Mouse (Mus musculus) MEL (cell line): ENCODE measurements around the gene 2200002D01Rik. TPM values are rescaled to one million over a fixed set of nuclear protein-coding genes. Genes with fewer than 3 reads are reported as not detected.
A peak's percentile ranks its signal among the peaks of the same experiment; 100 is the strongest.
"Not testable (repeated sequence)": the region's sequence is repeated elsewhere in the genome, so short reads cannot be mapped to it uniquely, and the experiment has no call there.

ENCODE experiments used
- DNase-seq: peaks from one replicate; pipeline ENCODE4 v3.0.0; 2011; ENCODE audit warnings: low read depth, low spot score
- H3K27ac ChIP-seq: 2 replicates; pipeline ENCODE4 v1.5.1; 2012; ENCODE audit warnings: low read depth, mild to moderate bottlenecking, control low read depth, low read length, moderate library complexity; ENCODE audit not compliant: control insufficient read depth
- H3K27me3 ChIP-seq, 2 experiments: fragments of 150-350 bp in 1 of 2; sonication (generic) in 1 of 2; 2 replicates each; pipeline ENCODE4 v1.6.1; 2012; ENCODE audit warnings: low read length in 2 of 2, mild to moderate bottlenecking in 2 of 2, improper control_type of control experiment in 1 of 2, moderate library complexity in 1 of 2; ENCODE audit not compliant: insufficient read depth in 2 of 2, control insufficient read depth in 1 of 2
- H3K36me3 ChIP-seq, 2 experiments: 2 replicates each; pipeline ENCODE4 v1.6.1; 2012 to 2014; ENCODE audit warnings: low read length in 2 of 2, improper control_type of control experiment in 1 of 2, inconsistent platforms in 1 of 2, mild to moderate bottlenecking in 1 of 2; ENCODE audit not compliant: insufficient read depth in 2 of 2, control insufficient read depth in 1 of 2
- H3K4me1 ChIP-seq, 2 experiments: fragments of 150-350 bp in 1 of 2; sonication (generic) in 1 of 2; 2 replicates each; pipeline ENCODE4 v1.6.1; 2012; ENCODE audit warnings: low read length in 2 of 2, improper control_type of control experiment in 1 of 2, mild to moderate bottlenecking in 1 of 2; ENCODE audit not compliant: insufficient read depth in 2 of 2, control insufficient read depth in 1 of 2
- H3K4me3 ChIP-seq, 2 experiments: fragments of 150-350 bp in 1 of 2; sonication (generic) in 1 of 2; 2 replicates each; pipeline ENCODE4 v1.5.1; 2012; ENCODE audit warnings: low read depth in 2 of 2, low read length in 2 of 2, mild to moderate bottlenecking in 2 of 2, moderate library complexity in 2 of 2, control low read depth in 1 of 2, improper control_type of control experiment in 1 of 2; ENCODE audit not compliant: control insufficient read depth in 1 of 2, insufficient read depth in 1 of 2
- H3K79me2 ChIP-seq: 2 replicates; pipeline ENCODE4 v1.6.1; 2012; ENCODE audit warnings: mild to moderate bottlenecking, low read length, moderate library complexity; ENCODE audit not compliant: control insufficient read depth, poor library complexity, insufficient read depth
- H3K9ac ChIP-seq: 2 replicates; pipeline ENCODE4 v1.6.1; 2012; ENCODE audit warnings: low read depth, mild to moderate bottlenecking, control low read depth, low read length, moderate library complexity; ENCODE audit not compliant: control insufficient read depth, poor library complexity, severe bottlenecking
- H3K9me3 ChIP-seq: fragments of 150-350 bp; sonication (generic); replicated peaks from 2 replicates; pipeline ENCODE4 v1.6.1; 2012; ENCODE audit warnings: mild to moderate bottlenecking, low read length, improper control_type of control experiment, moderate library complexity; ENCODE audit not compliant: insufficient read depth
- CTCF ChIP-seq, 3 experiments: IDR thresholded peaks in 2 of 3; conservative IDR thresholded peaks in 1 of 3; 2 replicates each; pipeline ENCODE4 v1.5.1; 2011 to 2012; ENCODE audit warnings: low read length in 3 of 3, low read depth in 2 of 3, mild to moderate bottlenecking in 2 of 3, improper control_type of control experiment in 1 of 3, inconsistent platforms in 1 of 3, mixed read lengths in 1 of 3, moderate library complexity in 1 of 3; ENCODE audit not compliant: control insufficient read depth in 1 of 3, insufficient read depth in 1 of 3, poor library complexity in 1 of 3, severe bottlenecking in 1 of 3
- MAZ ChIP-seq: IDR thresholded peaks from 2 replicates; pipeline ENCODE4 v1.6.1; 2012; ENCODE audit warnings: low read depth, mild to moderate bottlenecking, inconsistent platforms, low read length, improper control_type of control experiment
- ZMIZ1 ChIP-seq: IDR thresholded peaks from 2 replicates; pipeline ENCODE4 v1.6.1; 2012; ENCODE audit warnings: low read depth, mild to moderate bottlenecking, inconsistent platforms, low read length, improper control_type of control experiment, moderate library complexity
- polyA plus RNA-seq, 2 experiments: library from polyadenylated mRNA; stranded (reverse) in 1 of 2; unstranded in 1 of 2; fragments of >175 nt in 1 of 2; fragments of >200 nt in 1 of 2; gene quantifications; 2 replicates each; pipeline versions ENCODE4 v1.2.1 to v1.2.4; 2012; ENCODE audit warnings: low replicate concordance in 2 of 2, low read depth in 1 of 2; ENCODE audit not compliant: insufficient read length in 2 of 2, insufficient read depth in 1 of 2, missing spikeins in 1 of 2
- total RNA-seq: library from RNA; depleted of rRNA; stranded (reverse); fragments of 300-350 nt; gene quantifications from 2 replicates; pipeline ENCODE4 v1.2.3, GENCODE M21; 2012; rRNA removed

2200002D01Rik gene
- total and polyA plus RNA-seq, 3 experiments, result 0.85 to 5.4 TPM; not detected in 1

DNA sequence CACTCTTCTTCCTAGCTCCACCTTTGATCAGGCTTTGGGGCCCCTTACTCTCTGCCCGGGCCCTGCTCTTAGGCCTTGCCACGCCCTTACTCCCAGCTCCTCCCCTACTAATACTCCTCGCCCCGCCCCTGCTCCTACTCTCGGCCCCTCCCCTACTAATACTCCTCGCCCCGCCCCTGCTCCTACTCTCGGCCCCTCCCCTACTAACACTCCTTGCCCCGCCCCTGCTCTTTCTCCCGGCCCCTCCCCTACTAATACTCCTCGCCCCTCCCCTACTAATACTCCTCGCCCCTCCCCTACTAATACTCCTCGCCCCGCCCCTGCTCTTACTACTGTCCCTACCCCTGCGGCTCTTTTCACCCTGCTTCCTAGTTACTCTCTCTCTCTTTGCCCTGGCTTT lies 37.3 kb downstream of the 2200002D01Rik start:
- not testable (repeated sequence) for H3K36me3 ChIP-seq, H3K27me3 ChIP-seq, H3K9me3 ChIP-seq, H3K79me2 ChIP-seq, H3K4me1 ChIP-seq
- Histone ChIP-seq H3K27ac (peak overlapping the region; percentile 94), H3K9ac (peak overlapping the region; percentile 48; the same call in 1 of the 2 replicates), H3K4me3 (peak overlapping the region; percentile 52 to 59)
- DNase-seq, result peak; percentile 75
- peak; percentile 85; the same call in 1 of the 2 replicates for TF ChIP-seq MAZ

- H3K9ac ChIP-seq, result no peak overlapping the region
- no peak overlapping the region for H3K27ac ChIP-seq
- H3K4me1 ChIP-seq, result no peaks in the 10 kb centered on the region
- no peak for DNase-seq
- no peaks in the 10 kb centered on the region for H3K9me3 ChIP-seq
- no peak for TF ChIP-seq ZMIZ1
- peak in 1 of 3 experiments; percentile 11; a peak in 1 of 6 replicates for TF ChIP-seq CTCF (IDR thresholded peaks at IDR 0.05 in 2 of 3, conservative IDR thresholded peaks at IDR 0.05 in 1 of 3; ENCODE audit: control insufficient read depth in 1 of 3, insufficient read depth in 1 of 3, low read depth in 2 of 3, low read length in 3 of 3, poor library complexity in 1 of 3, severe bottlenecking in 1 of 3)
- H3K4me3 ChIP-seq, result no peak overlapping the region
- H3K79me2 ChIP-seq, result no peaks in the 10 kb centered on the region
- H3K27me3 ChIP-seq, result peaks cover 0 to 3% of the 10 kb centered on the region in 2 experiments; a peak in 3 of 4 replicates
- H3K36me3 ChIP-seq, result no peaks in the 10 kb centered on the region
These were observed 45.7 kb downstream of the 2200002D01Rik start for GRCm38 (mm10) chr7:29202577-29202976.

Other genes with a start within 250 kb of the 2200002D01Rik start
- gene Ryr1, start 123.3 kb downstream of the 2200002D01Rik start, total RNA-seq, result 0.16 and 0.27 TPM in 2 replicates
- gene Ryr1, start 123.3 kb downstream of the 2200002D01Rik start, polyA plus RNA-seq, result under 1 TPM in 1 of 2 experiments, not detected in 1; 0.54 TPM
- 0.46 and 0.56 TPM in 2 replicates for gene Rasgrp4, start 113.6 kb downstream of the 2200002D01Rik start, total RNA-seq
- gene Rasgrp4, start 113.6 kb downstream of the 2200002D01Rik start, polyA plus RNA-seq, result 1 to 10 TPM in 1 of 2 experiments, not detected in 1; 1.9 TPM
- gene Fam98c, start 92.2 kb downstream of the 2200002D01Rik start, total RNA-seq, result 11.2 and 14.3 TPM in 2 replicates
- 10 to 100 TPM in 1 of 2 experiments, not detected in 1; 32.0 TPM for gene Fam98c, start 92.2 kb downstream of the 2200002D01Rik start, polyA plus RNA-seq
- gene Ggn, start 78.3 kb downstream of the 2200002D01Rik start, total RNA-seq, result 0.07 and 0.19 TPM in 2 replicates
- gene Ggn, start 78.3 kb downstream of the 2200002D01Rik start, polyA plus RNA-seq, result 1 to 10 TPM in 1 of 2 experiments, not detected in 1; 1.0 TPM
- 0.42 and 0.62 TPM in 2 replicates for gene Spred3, start 78.1 kb downstream of the 2200002D01Rik start, total RNA-seq
- 1 to 10 TPM in 1 of 2 experiments, not detected in 1; 3.9 TPM for gene Spred3, start 78.1 kb downstream of the 2200002D01Rik start, polyA plus RNA-seq
- gene Psmd8, start 67.8 kb downstream of the 2200002D01Rik start, total RNA-seq, result 159 and 169 TPM in 2 replicates
- 100 to 1,000 TPM in 1 of 2 experiments, not detected in 1; 196 TPM for gene Psmd8, start 67.8 kb downstream of the 2200002D01Rik start, polyA plus RNA-seq
- gene Catsperg1, start 34.4 kb downstream of the 2200002D01Rik start, total RNA-seq, result 0.20 and 0.23 TPM in 2 replicates
- under 1 TPM in 1 of 2 experiments, not detected in 1; 0.31 TPM for gene Catsperg1, start 34.4 kb downstream of the 2200002D01Rik start, polyA plus RNA-seq
- gene Kcnk6, start 16.0 kb downstream of the 2200002D01Rik start, total RNA-seq, result 1.4 and 2.0 TPM in 2 replicates
- gene Kcnk6, start 16.0 kb downstream of the 2200002D01Rik start, polyA plus RNA-seq, result 1 to 10 TPM in 1 of 2 experiments, not detected in 1; 5.2 TPM
- 88.6 and 94.8 TPM in 2 replicates for gene Yif1b, start 10.1 kb downstream of the 2200002D01Rik start, total RNA-seq
- 100 to 1,000 TPM in 1 of 2 experiments, not detected in 1; 143 TPM for gene Yif1b, start 10.1 kb downstream of the 2200002D01Rik start, polyA plus RNA-seq
- gene Spint2, start 33.4 kb upstream of the 2200002D01Rik start, total RNA-seq, result 71.9 and 78.1 TPM in 2 replicates
- gene Spint2, start 33.4 kb upstream of the 2200002D01Rik start, polyA plus RNA-seq, result 100 to 1,000 TPM in 1 of 2 experiments, not detected in 1; 131 TPM
- gene Ppp1r14a, start 40.8 kb upstream of the 2200002D01Rik start, total RNA-seq, result 3.8 and 3.9 TPM in 2 replicates
- gene Ppp1r14a, start 40.8 kb upstream of the 2200002D01Rik start, polyA plus RNA-seq, result 1 to 10 TPM in 1 of 2 experiments, not detected in 1; 7.1 TPM
- gene Dpf1, start 55.5 kb upstream of the 2200002D01Rik start, total RNA-seq, result 8.4 and 10.2 TPM in 2 replicates
- gene Dpf1, start 55.5 kb upstream of the 2200002D01Rik start, polyA plus RNA-seq, result 10 to 100 TPM in 1 of 2 experiments, not detected in 1; 17.3 TPM